Mouse (Mus musculus): ENCODE data around the gene Tbc1d10c.

Tbc1d10c gene

GRCm38 (mm10) chr19:4156771-4157170 lies 34.3 kb downstream of the Tbc1d10c start:
- DNase-seq (ENCODE audit: low spot score), result no peak

- no peak for DNase-seq (ENCODE audit: low spot score)
Measured at GRCm38 (mm10) chr19:4156073-4156579, 35.0 kb downstream of the Tbc1d10c start.

- no peak for DNase-seq (ENCODE audit: low spot score)
Measured at GRCm38 (mm10) chr19:4155223-4156072, 35.6 kb downstream of the Tbc1d10c start.

- no peak for DNase-seq (ENCODE audit: low spot score)
Measured at GRCm38 (mm10) chr19:4154437-4155222, 36.5 kb downstream of the Tbc1d10c start.

- no peak for DNase-seq (ENCODE audit: low spot score)
Measured at GRCm38 (mm10) chr19:4153232-4153654, 37.8 kb downstream of the Tbc1d10c start, which contains the start of gene Ptprcap. Ptprcap (plus strand) TSS chr19:4153604.

- DNase-seq (ENCODE audit: low spot score), result no peak
Measured at GRCm38 (mm10) chr19:4152445-4153231, 38.4 kb downstream of the Tbc1d10c start.

- DNase-seq (ENCODE audit: low spot score), result no peak
Measured at GRCm38 (mm10) chr19:4151898-4152297, 39.2 kb downstream of the Tbc1d10c start.

- no peak for DNase-seq (ENCODE audit: low spot score)
Measured at GRCm38 (mm10) chr19:4151488-4151860, 39.6 kb downstream of the Tbc1d10c start.

GRCm38 (mm10) chr19:4150567-4151487 lies 40.3 kb downstream of the Tbc1d10c start:
- no peak for DNase-seq (ENCODE audit: low spot score)

- no peak for DNase-seq (ENCODE audit: low spot score)
Measured at GRCm38 (mm10) chr19:4149764-4150461, 41.2 kb downstream of the Tbc1d10c start.

GRCm38 (mm10) chr19:4149283-4149682 lies 41.8 kb downstream of the Tbc1d10c start:
- DNase-seq (ENCODE audit: low spot score), result no peak

GRCm38 (mm10) chr19:4148819-4149218 lies 42.3 kb downstream of the Tbc1d10c start:
- no peak for DNase-seq (ENCODE audit: low spot score)

GRCm38 (mm10) chr19:4148491-4148806 lies 42.6 kb downstream of the Tbc1d10c start, which contains the start of gene Coro1b:
Coro1b (plus strand) TSS chr19:4148619.
- DNase-seq (ENCODE audit: low spot score), result peak; percentile 98

GRCm38 (mm10) chr19:4147782-4148490 lies 43.1 kb downstream of the Tbc1d10c start:
- no peak for DNase-seq (ENCODE audit: low spot score)

GRCm38 (mm10) chr19:4147022-4147405 lies 44.1 kb downstream of the Tbc1d10c start:
- DNase-seq (ENCODE audit: low spot score), result no peak

GRCm38 (mm10) chr19:4146366-4147021 lies 44.6 kb downstream of the Tbc1d10c start:
- DNase-seq (ENCODE audit: low spot score), result no peak

- no peak for DNase-seq (ENCODE audit: low spot score)
Measured at GRCm38 (mm10) chr19:4145936-4146335, 45.1 kb downstream of the Tbc1d10c start.

- DNase-seq (ENCODE audit: low spot score), result no peak
Measured at GRCm38 (mm10) chr19:4144550-4145498, 46.3 kb downstream of the Tbc1d10c start.

Measured in urinary bladder, postnatal 25 days (tissue).